Mouse (Mus musculus) heart, postnatal 36 days (tissue): Measurements from ENCODE around the gene Msrb3. TPM values are rescaled to one million over a fixed set of nuclear protein-coding genes. Genes with fewer than 3 reads are reported as not detected.

Experiments
- DNase-seq, 2 experiments: peaks; one replicate each; pipeline ENCODE4 v3.0.0; 2021 to 2022
- intact Hi-C: fragments of 180-260 bp; cut with DNase I; formaldehyde crosslinking; loops from one replicate; pipeline ENCODE4 v1.15.1; 2025
- total RNA-seq, 2 experiments: library from RNA; stranded (reverse); gene quantifications; 2 replicates each; pipeline ENCODE4 v1.2.3; 2021

Msrb3 gene
- total RNA-seq, 2 experiments from 2014 or later, result 84.0 to 89.1 TPM

DNA sequence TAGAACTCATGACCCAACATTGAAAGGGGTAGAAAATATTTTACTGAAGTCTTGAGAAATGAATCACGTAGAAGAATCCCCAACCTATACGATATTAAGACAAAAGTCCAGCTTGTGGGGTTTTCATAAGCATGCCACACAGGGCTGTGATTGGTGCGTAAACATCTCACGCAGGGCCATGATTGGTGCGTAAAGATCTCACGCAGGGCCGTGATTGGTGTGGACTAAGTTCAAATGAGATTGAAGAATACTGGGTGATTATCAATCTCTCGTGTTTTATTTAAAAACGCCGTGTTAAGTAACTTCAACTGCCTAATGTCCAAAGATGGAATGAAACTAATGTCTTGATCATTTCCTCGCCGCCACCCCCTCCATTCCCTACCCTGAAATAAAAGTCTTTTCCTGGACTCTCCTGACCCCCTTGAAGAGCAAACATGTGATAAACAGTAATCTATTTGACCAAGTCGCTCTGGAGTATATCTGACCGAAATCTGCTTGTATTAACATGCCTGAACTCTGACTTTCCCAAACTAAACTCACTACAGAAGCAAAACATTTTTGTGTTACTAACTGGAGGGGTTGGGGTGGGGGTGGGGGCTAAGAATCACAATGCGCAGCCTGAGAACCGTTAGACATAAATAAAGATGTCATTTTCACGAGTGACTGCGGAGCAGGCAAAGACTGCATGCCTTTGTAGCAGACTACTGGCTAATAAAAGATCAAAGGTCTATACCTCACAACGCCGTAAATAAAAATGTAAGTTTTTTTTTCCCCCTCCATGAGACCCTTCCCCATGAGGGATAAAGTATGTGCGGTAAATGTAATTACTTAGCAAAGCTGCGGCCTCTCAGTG is 27.0 kb downstream of the Msrb3 start:
- DNase-seq, result no peak
- intact Hi-C loops, result loop anchor here (5.0 to 10.0 kb wide), 2 partner anchors 385 to 567 kb away; no protein-coding TSS in a partner anchor

DNA sequence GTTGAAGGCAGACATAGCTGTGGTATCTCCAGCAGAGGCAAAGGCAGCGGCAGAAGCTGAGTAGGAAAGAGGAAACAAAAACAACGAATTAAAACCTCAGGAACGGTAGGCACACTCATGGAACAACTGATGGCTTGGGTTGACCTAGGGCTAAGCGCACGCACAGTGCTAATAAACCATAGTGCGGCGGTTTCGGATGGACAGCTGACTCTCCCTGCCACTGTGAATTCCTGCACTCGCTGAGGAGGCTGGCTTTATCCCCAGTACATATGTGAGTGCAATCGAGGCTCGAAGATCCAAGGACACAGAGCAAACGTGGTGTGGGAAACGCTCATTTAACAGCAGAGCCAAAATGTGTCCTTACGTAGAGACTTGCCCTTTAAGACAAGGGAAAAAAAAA is 27.8 kb downstream of the Msrb3 start:
- intact Hi-C loops, result loop anchor here (5.0 to 10.0 kb wide), 2 partner anchors 386 to 566 kb away; no protein-coding TSS in a partner anchor
- DNase-seq, result no peak

DNA sequence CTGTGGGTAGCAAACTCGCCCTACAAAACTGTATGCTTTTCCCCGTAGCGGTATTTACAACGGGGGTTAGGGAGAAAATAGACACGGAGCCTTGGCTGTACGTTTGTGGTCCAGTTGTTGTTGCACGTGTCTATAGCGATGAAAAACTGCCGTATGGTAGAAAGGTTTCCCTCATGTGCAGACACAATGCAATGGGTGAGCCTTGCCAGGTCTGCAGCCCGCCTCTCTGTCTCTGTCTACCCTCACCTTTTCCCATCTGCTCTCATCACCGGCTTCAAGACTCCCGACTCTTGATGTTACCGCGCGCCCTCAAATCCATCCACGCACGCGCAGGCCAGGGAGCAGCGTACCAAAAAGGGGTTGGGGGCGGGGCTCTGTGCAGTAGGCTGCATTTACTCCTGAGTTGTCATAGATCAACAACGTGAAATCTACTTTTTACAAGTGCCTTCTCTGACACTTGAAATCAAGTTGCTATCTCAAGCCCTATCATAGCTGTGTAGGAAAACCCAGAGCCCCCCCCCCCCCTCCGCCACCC is 29.6 kb downstream of the Msrb3 start:
- intact Hi-C loops, result loop anchor here (5.0 to 10.0 kb wide), 2 partner anchors 125 to 622 kb away; no protein-coding TSS in a partner anchor
- DNase-seq, result no peak

DNA sequence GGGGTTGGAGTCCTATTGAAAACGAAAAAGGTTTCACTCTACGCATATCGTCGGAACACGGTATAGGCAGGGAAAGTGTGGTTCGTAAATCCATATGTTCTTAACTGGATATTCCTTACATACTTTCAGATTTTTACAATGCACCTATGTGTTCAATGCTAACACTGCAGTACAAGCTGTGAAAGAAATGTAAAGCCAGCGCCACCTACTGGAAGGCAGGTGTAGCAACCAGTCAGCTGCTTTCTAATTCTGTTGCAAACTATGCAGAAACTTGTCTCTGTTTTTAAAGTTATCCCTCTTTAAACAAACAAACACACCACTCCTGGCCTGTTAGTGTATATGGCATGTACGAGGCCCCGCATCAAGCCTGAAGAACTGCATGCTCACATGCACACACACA is 34.5 kb downstream of the Msrb3 start:
- intact Hi-C loops, result loop anchor here (2.0 to 10.0 kb wide), 2 partner anchors 120 to 278 kb away; no protein-coding TSS in a partner anchor
- peak; percentile 62 to 72 for DNase-seq

DNA sequence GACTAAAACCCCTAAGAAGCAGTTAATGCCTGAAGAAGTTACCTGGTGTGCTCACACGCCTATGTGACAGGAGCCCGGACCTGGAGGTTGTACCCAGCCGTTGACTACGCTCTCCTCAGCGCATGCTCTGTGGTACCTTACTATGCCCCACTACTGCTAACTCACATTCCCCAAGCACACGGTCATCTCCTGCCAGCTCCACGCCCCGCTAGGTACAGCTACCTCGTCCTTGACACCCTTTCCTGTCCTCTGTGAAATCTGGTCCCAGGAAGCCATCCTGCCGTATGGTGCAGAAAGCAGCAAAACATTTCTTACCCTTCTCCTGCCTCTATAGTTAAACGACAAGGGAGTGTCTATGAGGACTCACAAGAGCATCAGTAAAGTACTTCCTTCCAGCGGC is 37.2 kb downstream of the Msrb3 start:
- no peak for DNase-seq
- intact Hi-C loops, result loop anchor here (10.0 kb wide), 1 partner anchor 117 kb away; no protein-coding TSS in a partner anchor

DNA sequence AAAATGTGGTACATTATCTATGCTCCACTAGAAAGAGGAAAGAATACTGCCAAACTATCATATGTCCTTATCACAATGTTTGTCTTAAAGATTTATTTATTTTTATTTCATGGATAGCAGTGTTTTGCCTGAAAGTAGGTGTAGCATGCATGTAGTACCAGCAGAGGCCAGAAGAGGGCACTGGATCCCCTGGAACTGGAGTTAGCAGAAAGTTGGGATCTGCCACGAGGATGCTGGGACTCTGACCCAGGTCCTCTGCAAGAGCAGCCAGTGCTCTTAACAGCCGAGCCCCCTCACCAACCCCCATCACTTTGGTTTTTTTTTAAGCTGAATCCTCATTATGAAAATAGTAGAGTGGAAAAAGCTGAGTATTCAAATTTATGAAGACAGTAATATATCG is 37.7 kb downstream of the Msrb3 start:
- intact Hi-C loops, result loop anchor here (10.0 kb wide), 1 partner anchor 116 kb away; no protein-coding TSS in a partner anchor
- DNase-seq, result peak in 1 of 2 experiments; percentile 55

DNA sequence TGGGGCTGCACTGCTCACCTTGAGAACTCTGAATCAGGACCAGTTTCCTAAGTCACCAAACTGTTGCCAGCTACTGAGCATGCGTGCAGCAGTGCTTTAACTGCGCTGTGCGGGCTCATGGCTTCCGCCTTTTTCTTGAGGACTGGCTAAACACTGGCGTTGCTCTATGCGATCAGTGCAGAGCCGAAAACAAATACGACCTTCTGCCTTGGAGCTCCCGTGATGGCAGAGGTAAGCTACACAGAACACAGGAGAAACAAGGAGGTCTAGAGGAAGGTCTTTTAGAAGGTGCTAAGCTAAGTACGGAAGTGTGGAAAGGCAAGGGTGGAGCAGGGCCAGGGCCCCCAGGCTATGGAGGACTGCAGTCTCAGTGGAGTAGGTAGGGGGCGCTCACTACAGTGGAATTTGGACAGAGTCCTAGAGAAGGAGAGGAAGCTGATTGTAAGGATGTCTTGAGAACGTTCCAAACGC is 41.3 kb downstream of the Msrb3 start:
- intact Hi-C loops, result no loop called here
- DNase-seq, result peak in 1 of 2 experiments; percentile 45

DNA sequence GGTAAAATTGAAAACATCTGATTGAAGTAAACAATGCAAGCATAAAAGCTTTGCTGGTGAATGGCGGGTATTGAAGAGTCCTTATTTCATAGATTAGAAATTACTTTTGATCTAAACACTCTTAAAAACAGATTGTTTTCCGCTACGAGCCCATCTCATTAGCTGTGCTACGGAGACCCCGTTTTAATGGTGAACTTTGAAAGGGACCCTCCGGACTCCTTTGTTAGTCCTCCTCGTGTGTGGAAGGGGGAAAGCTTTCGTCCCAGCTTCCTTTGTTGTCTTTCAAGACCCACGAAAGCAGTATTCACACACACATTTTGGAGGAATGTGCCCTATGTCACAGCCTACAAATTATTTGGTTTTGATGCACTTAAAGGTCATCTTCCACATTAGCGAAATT is 44.6 kb downstream of the Msrb3 start:
- intact Hi-C loops, result no loop called here
- DNase-seq, result no peak

DNA sequence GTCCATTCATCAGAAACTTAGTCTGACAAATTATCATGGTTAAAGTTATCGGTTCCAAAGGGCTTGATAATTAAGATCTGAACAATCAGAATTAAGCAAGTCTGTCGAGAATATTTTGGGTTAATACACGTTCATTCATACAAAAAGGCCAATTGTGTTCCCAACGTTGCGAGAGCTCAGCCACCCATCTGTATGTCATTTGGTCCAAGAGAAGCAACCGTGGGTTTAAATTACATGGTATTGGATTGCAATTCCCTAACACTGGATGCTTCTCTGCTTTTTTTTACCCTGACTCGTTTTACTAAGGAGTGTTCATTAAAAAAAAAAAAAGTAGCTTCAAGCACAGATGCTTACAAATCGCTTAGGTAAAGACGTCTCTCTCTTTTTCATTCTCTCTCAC is 45.1 kb downstream of the Msrb3 start:
- intact Hi-C loops, result no loop called here
- DNase-seq, result no peak

DNA sequence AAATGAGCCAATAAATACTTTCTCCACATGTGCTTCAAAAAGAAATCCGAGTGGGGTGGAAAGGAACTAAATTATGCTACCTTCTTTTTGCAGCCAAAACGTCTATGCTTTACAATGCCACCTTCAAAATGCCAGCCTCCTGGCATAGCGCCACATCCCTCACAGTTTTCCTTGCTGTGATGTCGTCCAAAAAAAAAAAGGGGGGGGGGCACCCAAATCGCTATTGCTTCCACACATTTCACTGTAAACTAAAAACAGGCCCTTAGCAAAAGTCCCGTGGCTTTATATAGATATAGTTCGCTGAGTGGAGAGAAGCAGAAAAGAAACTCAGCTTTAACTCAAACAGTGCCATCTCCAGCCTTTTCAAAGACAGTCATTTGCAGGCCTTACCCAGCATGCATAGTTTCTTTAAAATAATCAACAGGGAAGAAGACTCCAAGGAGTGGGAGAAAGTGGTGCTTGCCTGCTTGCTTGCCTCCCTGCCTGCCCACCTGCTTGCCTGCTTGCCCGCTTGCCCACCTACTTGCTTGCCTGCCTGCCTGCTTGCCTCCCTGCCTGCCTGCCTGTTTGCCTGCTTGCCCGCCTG is 47.6 kb downstream of the Msrb3 start:
- intact Hi-C loops, result no loop called here
- DNase-seq, result no peak

DNA sequence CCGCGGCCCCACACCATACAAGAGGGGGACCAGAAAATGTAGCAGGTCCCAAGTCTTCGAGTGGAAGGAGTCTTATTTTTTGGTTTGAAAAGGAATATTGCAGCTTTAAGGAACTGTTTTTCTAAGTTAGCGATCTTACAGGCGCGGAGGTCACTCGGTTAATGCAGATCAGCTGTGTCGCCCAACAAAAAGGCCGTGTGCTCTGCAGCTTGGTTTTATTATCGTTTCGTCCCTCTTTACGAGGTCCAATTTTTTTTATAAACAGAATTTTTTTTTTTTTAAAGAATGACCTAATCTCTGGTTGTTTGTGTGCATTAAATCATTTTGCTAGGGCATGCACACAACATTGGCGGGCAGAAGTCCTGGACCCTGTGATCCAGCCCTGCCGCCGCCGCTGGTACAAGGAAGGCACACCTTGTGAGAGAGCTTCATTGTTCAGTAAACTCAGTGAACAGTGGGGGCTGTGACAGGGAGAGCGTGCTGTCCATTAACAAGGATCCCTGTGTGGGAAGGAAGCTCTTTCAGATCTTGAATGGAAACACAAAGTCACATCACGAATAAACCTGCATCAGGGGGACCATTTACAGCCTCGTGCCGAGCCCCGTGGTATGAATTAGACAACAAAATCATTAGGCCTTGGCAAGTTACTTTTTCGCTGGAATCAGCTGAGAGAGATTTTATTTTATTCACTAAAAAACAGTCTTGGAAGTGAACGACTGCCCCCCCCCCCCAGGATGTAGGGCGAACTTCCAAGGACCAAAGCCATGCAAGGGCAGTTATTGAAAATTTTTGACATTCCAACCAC is 48.3 kb downstream of the Msrb3 start:
- no peak for DNase-seq
- intact Hi-C loops, result no loop called here

DNA sequence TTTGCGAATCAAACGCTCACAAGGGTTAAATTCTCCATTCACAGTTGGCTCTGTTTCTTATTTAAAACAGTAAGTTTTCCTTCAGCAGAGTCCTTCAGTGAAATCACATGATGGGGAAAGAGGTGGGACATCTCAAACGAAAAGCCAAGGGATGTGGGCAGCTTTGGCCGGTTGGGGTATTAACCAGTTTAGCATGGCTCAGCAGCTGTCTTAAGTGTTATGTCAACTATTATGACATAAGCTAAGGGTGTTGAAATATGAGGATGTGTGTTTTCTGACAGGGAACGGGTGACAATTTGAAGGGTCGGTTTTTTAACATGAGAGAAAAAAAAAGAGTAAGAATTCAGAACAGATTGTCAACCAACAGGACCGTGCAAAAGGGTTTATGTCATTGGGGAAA is 50.2 kb downstream of the Msrb3 start:
- intact Hi-C loops, result no loop called here
- DNase-seq, result no peak

DNA sequence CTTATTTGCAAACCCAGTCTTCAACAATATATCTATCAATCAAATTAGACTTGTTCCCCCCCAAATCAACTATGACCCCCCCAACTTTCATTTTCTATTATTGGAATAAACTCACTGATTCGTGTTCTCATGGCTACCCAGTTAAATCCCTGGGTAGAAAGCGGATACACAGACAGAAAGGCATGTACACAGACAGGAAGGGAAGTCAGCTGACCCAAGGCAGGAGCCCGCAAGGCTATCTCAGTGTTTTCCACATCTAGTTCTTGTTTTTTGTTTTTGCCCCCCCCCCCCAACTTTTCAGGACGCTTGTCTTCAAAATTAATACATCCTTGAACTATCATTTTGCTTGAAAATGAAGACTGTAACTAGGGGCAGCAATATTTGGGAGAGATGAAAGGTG is 51.1 kb downstream of the Msrb3 start:
- intact Hi-C loops, result no loop called here
- DNase-seq, result no peak

DNA sequence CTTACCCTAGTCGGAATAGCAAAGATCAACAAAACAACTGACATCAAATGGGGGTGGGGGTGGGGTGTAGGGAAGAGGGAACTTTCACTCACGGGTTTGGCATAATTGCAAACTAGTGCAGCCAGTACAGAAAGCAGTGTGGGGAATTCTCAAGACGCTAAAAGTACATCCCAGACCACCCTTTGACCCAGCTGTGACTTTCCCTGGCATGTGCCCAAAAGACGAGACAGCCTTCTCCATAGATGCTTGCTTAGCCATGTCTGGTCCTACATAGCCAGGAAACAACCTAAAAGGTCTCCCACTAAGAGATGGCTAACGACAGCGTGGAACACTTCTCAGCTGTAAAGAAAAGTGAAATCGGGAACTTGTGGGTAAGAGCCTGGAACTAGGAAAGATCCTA is 58.9 kb downstream of the Msrb3 start:
- intact Hi-C loops, result no loop called here
- DNase-seq, result no peak

DNA sequence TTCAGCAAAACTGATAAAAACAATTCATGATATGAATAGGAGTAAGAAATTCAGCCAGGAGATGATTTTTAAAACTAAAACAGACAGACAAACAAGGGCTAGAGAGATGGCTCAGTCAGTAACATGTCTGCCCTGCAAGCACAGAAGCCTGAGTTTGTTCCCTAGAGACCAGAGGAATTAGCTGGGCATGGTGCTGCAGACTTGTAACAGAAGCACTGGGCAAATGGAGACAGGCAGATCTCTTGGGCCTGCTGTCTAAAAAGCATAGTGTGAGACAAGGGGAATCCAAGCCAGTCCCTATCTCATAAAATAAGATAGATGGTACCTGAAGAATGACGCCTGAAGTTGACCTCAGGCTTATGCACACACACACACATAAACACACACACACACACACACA is 64.4 kb downstream of the Msrb3 start:
- DNase-seq, result no peak
- intact Hi-C loops, result no loop called here

DNA sequence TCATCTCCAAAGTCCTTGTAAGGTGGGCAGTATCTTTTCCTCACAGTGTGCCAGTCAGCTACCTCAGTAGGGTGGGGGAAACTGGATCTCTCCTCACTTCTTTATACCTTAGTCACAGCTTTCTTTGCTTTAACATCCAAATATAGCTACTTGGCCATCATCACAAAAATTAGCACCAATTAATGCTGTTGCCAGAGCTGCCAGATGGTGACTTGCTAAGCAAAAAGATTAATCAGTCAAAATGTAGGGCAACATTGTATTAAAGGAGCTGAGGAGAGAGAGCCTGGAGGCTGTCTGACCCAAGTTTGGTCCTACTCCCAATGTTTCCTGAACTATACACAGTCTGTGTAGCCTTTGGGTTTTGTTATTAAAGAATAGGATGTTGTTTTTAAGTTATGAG is 65.1 kb downstream of the Msrb3 start:
- intact Hi-C loops, result no loop called here
- no peak for DNase-seq

DNA sequence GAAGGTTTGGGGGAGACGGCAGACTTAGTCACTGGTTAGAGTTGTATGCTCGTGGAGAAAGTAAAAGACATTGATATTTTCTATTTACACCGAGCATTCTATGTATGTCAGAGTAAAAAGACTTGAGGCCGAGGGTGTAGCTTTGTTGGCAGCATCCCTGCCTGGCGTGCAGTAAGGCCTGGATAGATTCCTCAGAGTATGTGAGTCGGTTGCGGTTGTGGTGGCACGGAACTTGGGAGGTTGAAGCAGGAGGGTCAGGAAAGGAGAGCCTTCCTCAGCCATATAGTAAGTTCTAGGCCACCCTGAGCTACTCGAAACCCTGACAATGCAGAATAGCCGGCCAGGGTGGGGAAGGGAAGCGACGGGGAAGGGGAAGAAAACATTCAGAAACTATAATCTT is 71.1 kb downstream of the Msrb3 start:
- intact Hi-C loops, result no loop called here
- no peak for DNase-seq

DNA sequence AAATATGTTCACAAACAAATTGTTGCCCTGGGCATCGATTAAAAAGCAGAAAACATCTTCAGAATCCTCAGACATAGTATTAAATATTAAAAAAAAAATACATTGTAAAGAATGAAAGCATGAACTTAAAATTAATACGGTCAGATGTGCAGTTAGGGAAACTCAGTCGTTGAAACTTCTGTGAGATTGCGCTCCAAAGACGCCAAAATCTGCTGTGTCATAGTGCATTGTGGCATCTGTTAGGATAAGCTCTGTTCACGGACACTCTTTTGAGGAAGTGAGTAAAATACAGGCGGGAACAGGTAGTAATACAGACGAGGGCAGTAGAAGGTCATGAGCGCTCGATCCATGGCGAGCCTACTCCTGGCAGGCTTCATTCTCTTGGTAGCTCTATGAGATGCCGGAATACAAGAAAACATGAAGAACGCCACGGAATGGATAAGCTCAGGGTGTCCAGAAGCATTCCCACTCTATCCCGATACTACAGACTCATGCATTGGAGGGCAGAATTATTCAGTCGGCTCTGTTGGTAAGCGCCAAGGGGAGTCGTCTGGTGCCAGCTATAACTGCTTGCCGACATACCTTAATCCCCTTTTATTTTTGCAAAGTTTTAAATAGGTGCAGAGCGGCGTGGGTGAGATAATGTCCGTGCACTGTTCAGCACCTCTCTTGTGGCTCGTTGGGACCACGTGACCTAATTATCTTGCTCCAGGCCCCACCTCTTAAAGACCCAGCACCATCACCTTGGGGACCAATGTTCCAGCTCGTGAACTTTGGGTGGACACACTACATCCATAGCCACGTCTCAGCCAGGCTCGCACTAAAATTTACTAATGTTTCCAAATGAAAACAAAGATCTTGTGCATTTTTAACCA is 71.9 kb downstream of the Msrb3 start:
- intact Hi-C loops, result no loop called here
- no peak for DNase-seq

DNA sequence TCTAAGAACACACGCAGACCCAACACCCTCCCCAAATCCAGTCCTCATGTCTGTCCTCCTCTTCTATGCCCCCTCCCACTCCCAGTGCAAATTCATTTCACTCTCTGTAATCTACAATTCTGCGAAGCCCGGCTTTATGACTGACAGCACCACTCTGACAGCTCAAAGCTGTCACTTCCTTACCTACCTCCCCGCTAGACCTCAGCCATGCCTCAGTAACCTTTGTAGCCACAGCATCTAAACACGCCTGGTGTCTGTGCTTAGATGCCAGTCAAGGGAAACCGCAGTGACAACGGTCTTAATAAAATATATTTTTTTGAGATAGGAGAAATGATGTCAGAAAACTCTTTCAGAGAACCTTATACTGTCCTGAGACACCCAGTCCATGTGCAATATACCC is 72.5 kb downstream of the Msrb3 start:
- DNase-seq, result no peak
- intact Hi-C loops, result no loop called here

DNA sequence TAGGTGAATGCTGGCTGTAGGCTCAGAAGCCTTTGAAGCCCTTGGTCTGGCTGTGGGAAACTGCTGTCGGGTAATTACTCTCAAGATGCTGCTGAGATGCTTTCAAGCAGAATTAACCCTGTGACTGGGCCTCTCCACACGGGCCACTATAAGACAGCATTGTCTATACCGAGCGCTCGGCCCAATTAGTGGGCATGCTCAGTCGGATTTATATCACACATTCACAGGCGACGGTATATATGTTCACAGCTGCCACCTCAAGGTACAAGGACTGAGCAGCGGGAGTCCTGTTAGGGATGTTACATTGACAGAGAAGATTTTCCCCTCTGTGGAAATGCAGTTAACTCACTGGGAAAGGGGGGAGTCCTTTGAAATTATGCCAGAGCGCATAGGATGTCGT is 73.3 kb downstream of the Msrb3 start:
- intact Hi-C loops, result no loop called here
- DNase-seq, result no peak
